Mouse (Mus musculus) right cerebral cortex, adult 18-20 months (tissue): Measurements from ENCODE around the gene Hps1.

Experiments
- DNase-seq: peaks from one replicate; pipeline ENCODE4 v3.0.0; 2022; ENCODE audit warnings: mixed read lengths

Gene Hps1

GRCm38 (mm10) chr19:42753141-42753917 is 26.4 kb downstream of the Hps1 start:
- no peak for DNase-seq

GRCm38 (mm10) chr19:42752363-42752931 is 27.3 kb downstream of the Hps1 start, which contains the start of gene Pyroxd2:
Gene Pyroxd2 (minus strand): TSS chr19:42752775.
- DNase-seq, result peak; percentile 37

- DNase-seq, result no peak
These were observed 29.6 kb downstream of the Hps1 start for GRCm38 (mm10) chr19:42750196-42750595.

- no peak for DNase-seq
These were observed 33.1 kb downstream of the Hps1 start for GRCm38 (mm10) chr19:42746702-42747101.

GRCm38 (mm10) chr19:42745869-42746224 is 33.9 kb downstream of the Hps1 start:
- no peak for DNase-seq

GRCm38 (mm10) chr19:42745084-42745868 is 34.5 kb downstream of the Hps1 start:
- DNase-seq, result no peak

- DNase-seq, result peak; percentile 70
These were observed 35.6 kb downstream of the Hps1 start for GRCm38 (mm10) chr19:42744162-42744586.

- no peak for DNase-seq
These were observed 36.5 kb downstream of the Hps1 start for GRCm38 (mm10) chr19:42743261-42743660.

GRCm38 (mm10) chr19:42741884-42742283 is 37.9 kb downstream of the Hps1 start:
- peak; percentile 56 for DNase-seq

- no peak for DNase-seq
These were observed 39.4 kb downstream of the Hps1 start for GRCm38 (mm10) chr19:42740163-42740899.

GRCm38 (mm10) chr19:42739734-42740133 is 40.0 kb downstream of the Hps1 start:
- no peak for DNase-seq

- no peak for DNase-seq
These were observed 42.0 kb downstream of the Hps1 start for GRCm38 (mm10) chr19:42737753-42738152.

- no peak for DNase-seq
These were observed 44.8 kb downstream of the Hps1 start for GRCm38 (mm10) chr19:42734982-42735381.

- DNase-seq, result no peak
These were observed 52.4 kb downstream of the Hps1 start for GRCm38 (mm10) chr19:42727424-42727823.

GRCm38 (mm10) chr19:42726766-42727165 is 53.0 kb downstream of the Hps1 start:
- DNase-seq, result no peak

- DNase-seq, result no peak
These were observed 53.8 kb downstream of the Hps1 start for GRCm38 (mm10) chr19:42725973-42726350.

GRCm38 (mm10) chr19:42725056-42725972 is 54.5 kb downstream of the Hps1 start:
- no peak for DNase-seq

GRCm38 (mm10) chr19:42723302-42723701 is 56.5 kb downstream of the Hps1 start:
- DNase-seq, result no peak

- no peak for DNase-seq
These were observed 57.3 kb downstream of the Hps1 start for GRCm38 (mm10) chr19:42722500-42722899.

- DNase-seq, result no peak
These were observed 61.7 kb downstream of the Hps1 start for GRCm38 (mm10) chr19:42718101-42718500.

GRCm38 (mm10) chr19:42717668-42718067 is 62.1 kb downstream of the Hps1 start:
- DNase-seq, result no peak

GRCm38 (mm10) chr19:42716507-42716906 is 63.3 kb downstream of the Hps1 start:
- DNase-seq, result peak; percentile 39
